Mouse (Mus musculus): ENCODE results near the gene 2610301B20Rik. TPM values are rescaled to one million over a fixed set of nuclear protein-coding genes. Genes with fewer than 3 reads are reported as not detected.

2610301B20Rik gene
- total and polyA plus RNA-seq, 3 experiments = 13.3 to 15.7 TPM; not detected in 1

GRCm38 (mm10) chr4:10924541-10924940 is 50.2 kb downstream of the 2610301B20Rik start:
- H3K9ac ChIP-seq (ENCODE audit: control insufficient read depth, low read depth, low read length, poor library complexity, severe bottlenecking) = no peak overlapping the region
- H3K9me3 ChIP-seq (replicated peaks; ENCODE audit: insufficient read depth, low read length) = no peaks in the 10 kb centered on the region
- H3K36me3 ChIP-seq (ENCODE audit: control insufficient read depth in 1 of 2, insufficient read depth in 2 of 2, low read length in 2 of 2) = no peaks in the 10 kb centered on the region
- 0 out of 4 replicates have a peak, but pooled peaks cover 0 to 3% of the 10 kb centered on the region in 2 experiments for H3K4me1 ChIP-seq (ENCODE audit: control insufficient read depth in 1 of 2, insufficient read depth in 2 of 2, low read length in 2 of 2)
- no peaks in the 10 kb centered on the region for H3K27me3 ChIP-seq (ENCODE audit: control insufficient read depth in 1 of 2, insufficient read depth in 2 of 2, low read length in 2 of 2)
- H3K79me2 ChIP-seq (ENCODE audit: control insufficient read depth, insufficient read depth, low read length, poor library complexity) = no peaks in the 10 kb centered on the region
- no peak overlapping the region for H3K4me3 ChIP-seq (ENCODE audit: control insufficient read depth in 1 of 2, insufficient read depth in 1 of 2, low read depth in 2 of 2, low read length in 2 of 2)
- DNase-seq (ENCODE audit: low read depth, low spot score) = no peak
- no peak overlapping the region for H3K27ac ChIP-seq (ENCODE audit: control insufficient read depth, low read depth, low read length)
- TF ChIP-seq JUND (IDR thresholded peaks at IDR 0.05; ENCODE audit: low read depth, low read length) = no peak
- no peak for TF ChIP-seq E2F4 (IDR thresholded peaks at IDR 0.05; ENCODE audit: borderline replicate concordance, low read depth, low read length)
- no peak for TF ChIP-seq TAL1 (IDR thresholded peaks at IDR 0.05; ENCODE audit: low read length)
- no peak for TF ChIP-seq TCF12 (IDR thresholded peaks at IDR 0.05; ENCODE audit: low read depth, low read length)
- no peak for TF ChIP-seq ELF1 (IDR thresholded peaks at IDR 0.05; ENCODE audit: low read depth, low read length)
- no peak for TF ChIP-seq CHD2 (IDR thresholded peaks at IDR 0.05; ENCODE audit: low read length)
- no peak for TF ChIP-seq EP300 (IDR thresholded peaks at IDR 0.05; ENCODE audit: low read depth in 1 of 2, low read length in 2 of 2)

DNA sequence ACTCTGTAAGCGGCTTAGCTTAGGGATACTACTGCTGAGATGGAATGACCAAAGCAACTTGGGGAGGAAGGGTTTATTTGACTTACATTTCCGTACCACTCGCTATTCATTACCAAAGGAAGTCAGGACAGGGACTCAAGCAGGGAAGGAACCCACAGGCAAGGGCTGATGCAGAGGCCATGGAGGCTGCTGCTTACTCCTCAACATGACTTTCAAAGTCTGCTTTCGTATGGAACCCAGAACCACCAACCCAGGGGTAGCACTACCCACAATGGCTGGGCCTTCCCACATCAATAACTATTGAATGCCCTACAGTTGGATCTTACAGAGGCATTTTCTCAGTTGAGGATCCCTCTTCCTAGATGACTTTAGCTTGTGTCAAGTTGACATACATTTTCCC is 52.1 kb downstream of the 2610301B20Rik start:
- Histone ChIP-seq H3K79me2 (ENCODE audit: control insufficient read depth, insufficient read depth, low read length, poor library complexity) (no peaks in the 10 kb centered on the region), H3K9ac (ENCODE audit: control insufficient read depth, low read depth, low read length, poor library complexity, severe bottlenecking) (no peak overlapping the region), H3K36me3 (ENCODE audit: control insufficient read depth in 1 of 2, insufficient read depth in 2 of 2, low read length in 2 of 2) (no peaks in the 10 kb centered on the region), H3K4me3 (ENCODE audit: control insufficient read depth in 1 of 2, insufficient read depth in 1 of 2, low read depth in 2 of 2, low read length in 2 of 2) (no peak overlapping the region), H3K27ac (ENCODE audit: control insufficient read depth, low read depth, low read length) (no peak overlapping the region), H3K27me3 (ENCODE audit: control insufficient read depth in 1 of 2, insufficient read depth in 2 of 2, low read length in 2 of 2) (no peaks in the 10 kb centered on the region), H3K4me1 (ENCODE audit: control insufficient read depth in 1 of 2, insufficient read depth in 2 of 2, low read length in 2 of 2) (0 out of 4 replicates have a peak, but pooled peaks cover 0 to 3% of the 10 kb centered on the region in 2 experiments), H3K9me3 (replicated peaks; ENCODE audit: insufficient read depth, low read length) (no peaks in the 10 kb centered on the region)
- no peak for TF ChIP-seq ZKSCAN1 (IDR thresholded peaks at IDR 0.05; ENCODE audit: low read depth, low read length)
- no peak for TF ChIP-seq MAZ (IDR thresholded peaks at IDR 0.05; ENCODE audit: low read depth, low read length)
- TF ChIP-seq MYB (IDR thresholded peaks at IDR 0.05; ENCODE audit: low read depth, low read length) = no peak
- no peak for TF ChIP-seq MXI1 (IDR thresholded peaks at IDR 0.05; ENCODE audit: low read depth, low read length)
- TF ChIP-seq ETS1 (IDR thresholded peaks at IDR 0.05; ENCODE audit: low read depth, low read length) = no peak
- no peak for TF ChIP-seq TAL1 (IDR thresholded peaks at IDR 0.05; ENCODE audit: low read length)
- no peak for TF ChIP-seq EP300 (IDR thresholded peaks at IDR 0.05; ENCODE audit: low read depth in 1 of 2, low read length in 2 of 2)
- no peak for TF ChIP-seq E2F4 (IDR thresholded peaks at IDR 0.05; ENCODE audit: borderline replicate concordance, low read depth, low read length)
- TF ChIP-seq SIN3A (IDR thresholded peaks at IDR 0.05; ENCODE audit: low read length) = no peak
- no peak for TF ChIP-seq ZNF384 (IDR thresholded peaks at IDR 0.05; ENCODE audit: low read depth, low read length)
- no peak for TF ChIP-seq SMC3 (IDR thresholded peaks at IDR 0.05; ENCODE audit: low read depth, low read length)
- DNase-seq (ENCODE audit: low read depth, low spot score) = no peak

DNA sequence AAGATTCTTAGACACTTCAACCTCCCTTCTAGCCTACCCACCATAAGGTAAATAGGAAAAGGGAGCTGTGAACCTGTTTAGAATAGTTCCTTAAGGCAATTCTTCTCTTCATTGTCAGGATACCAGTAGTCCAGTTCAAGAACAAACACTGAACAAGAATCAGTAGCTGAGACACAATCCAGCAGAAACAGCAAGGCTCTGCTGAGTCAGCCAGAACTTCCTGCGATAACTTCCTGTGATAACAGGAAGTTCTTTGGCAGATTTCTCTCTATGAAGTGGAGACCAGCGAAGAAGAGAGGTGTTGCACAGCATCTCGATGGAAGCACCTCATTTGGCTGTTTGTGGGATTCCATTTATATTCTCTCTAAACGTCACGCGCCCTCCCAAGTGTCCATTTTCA is 53.9 kb downstream of the 2610301B20Rik start:
- H3K36me3 ChIP-seq (ENCODE audit: control insufficient read depth in 1 of 2, insufficient read depth in 2 of 2, low read length in 2 of 2) = no peaks in the 10 kb centered on the region
- no peaks in the 10 kb centered on the region for H3K79me2 ChIP-seq (ENCODE audit: control insufficient read depth, insufficient read depth, low read length, poor library complexity)
- no peak overlapping the region for H3K9ac ChIP-seq (ENCODE audit: control insufficient read depth, low read depth, low read length, poor library complexity, severe bottlenecking)
- H3K9me3 ChIP-seq (replicated peaks; ENCODE audit: insufficient read depth, low read length) = no peaks in the 10 kb centered on the region
- TF ChIP-seq MAZ (IDR thresholded peaks at IDR 0.05; ENCODE audit: low read depth, low read length) (no peak), MEF2A (IDR thresholded peaks at IDR 0.05; ENCODE audit: extremely low read depth, insufficient replicate concordance, low read depth, low read length, poor library complexity, severe bottlenecking) (no peak), MXI1 (IDR thresholded peaks at IDR 0.05; ENCODE audit: low read depth, low read length) (no peak), SMC3 (IDR thresholded peaks at IDR 0.05; ENCODE audit: low read depth, low read length) (no peak), UBTF (IDR thresholded peaks at IDR 0.05; ENCODE audit: borderline replicate concordance, insufficient read depth, low read depth, low read length) (no peak), USF1 (IDR thresholded peaks at IDR 0.05; ENCODE audit: low read depth, low read length) (no peak), CHD2 (IDR thresholded peaks at IDR 0.05; ENCODE audit: low read length) (no peak), MAFK (IDR thresholded peaks at IDR 0.05; ENCODE audit: borderline replicate concordance, low read depth, low read length) (no peak), MYB (IDR thresholded peaks at IDR 0.05; ENCODE audit: low read depth, low read length) (no peak), SIN3A (IDR thresholded peaks at IDR 0.05; ENCODE audit: low read length) (no peak), POLR2AphosphoS5 (IDR thresholded peaks at IDR 0.05; ENCODE audit: borderline replicate concordance, low read depth, low read length) (no peak), NELFE (IDR thresholded peaks at IDR 0.05; ENCODE audit: low read depth, low read length) (no peak), MAX (IDR thresholded peaks at IDR 0.05; ENCODE audit: low read length) (no peak)
- H3K4me3 ChIP-seq (ENCODE audit: control insufficient read depth in 1 of 2, insufficient read depth in 1 of 2, low read depth in 2 of 2, low read length in 2 of 2) = no peak overlapping the region
- no peak overlapping the region for H3K27ac ChIP-seq (ENCODE audit: control insufficient read depth, low read depth, low read length)
- no peaks in the 10 kb centered on the region; a peak in 1 of 4 replicates for H3K27me3 ChIP-seq (ENCODE audit: control insufficient read depth in 1 of 2, insufficient read depth in 2 of 2, low read length in 2 of 2)
- H3K4me1 ChIP-seq (ENCODE audit: control insufficient read depth in 1 of 2, insufficient read depth in 2 of 2, low read length in 2 of 2) = 0 out of 4 replicates have a peak, but pooled peaks cover 0 to 3% of the 10 kb centered on the region in 2 experiments
- DNase-seq (ENCODE audit: low read depth, low spot score) = no peak
